Mouse (Mus musculus): ENCODE measurements around the gene Gm17677. TPM values are rescaled to one million over a fixed set of nuclear protein-coding genes. Genes with fewer than 3 reads are reported as not detected.

Gene Gm17677
- polyA plus RNA-seq (2015; fragmentation: Nextera tagmentation; extraction: Ambion mirVana), result not detected in 2 replicates

DNA sequence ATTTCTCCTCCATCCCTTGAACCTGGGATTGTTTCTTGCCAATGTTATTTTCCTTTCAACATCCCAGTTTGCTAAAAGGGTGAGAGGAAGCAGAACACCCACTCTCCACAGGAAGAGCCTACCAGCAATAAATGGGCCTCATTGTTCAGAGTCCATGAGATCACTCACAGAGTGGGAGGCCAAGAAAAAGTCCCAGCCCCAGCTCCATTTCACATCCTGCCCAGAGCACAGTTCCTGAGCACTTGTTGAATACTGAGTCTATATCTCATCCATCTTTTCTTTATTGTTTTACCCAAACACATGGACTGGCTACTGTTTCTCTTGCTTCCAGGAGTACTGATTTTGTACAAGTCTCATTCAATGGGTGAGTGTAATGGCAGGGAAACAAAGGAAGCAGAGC is at the start of gene Gm17677:
Gene Gm17677, plus strand, starts transcription at position 301 of the 400 bp plus-strand sequence.
- no peak within 1 kb of the TSS for H3K4me2 ChIP-seq (replicated peaks)

GRCm38 (mm10) chr9:35691924-35692323 is 48.9 kb upstream of the Gm17677 start:
- H3K9me3 ChIP-seq, result peaks cover 5% of the 10 kb centered on the region; the same call in 1 of the 2 replicates
- no peaks in the 10 kb centered on the region for H3K4me1 ChIP-seq
- no peaks in the 10 kb centered on the region for H3K36me3 ChIP-seq
- no peak overlapping the region for H3K9ac ChIP-seq
- ATAC-seq (ENCODE audit: low FRiP score, low read depth), result no peak
- no peaks in the 10 kb centered on the region for H3K27me3 ChIP-seq
- H3K4me2 ChIP-seq (replicated peaks), result no peak overlapping the region
- no peak overlapping the region for H3K27ac ChIP-seq
- H3K4me3 ChIP-seq, result no peak overlapping the region

More for the DNA sequence above, at the start of gene Gm17677:
- H3K36me3 ChIP-seq, result no peaks in the 10 kb centered on the region
- no peaks in the 10 kb centered on the region for H3K4me1 ChIP-seq
- H3K27me3 ChIP-seq, result no peaks in the 10 kb centered on the region
- H3K27ac ChIP-seq, result no peak within 1 kb of the TSS
- no peak within 1 kb of the TSS for H3K9ac ChIP-seq
- H3K4me3 ChIP-seq, result no peak within 1 kb of the TSS
- no peak for ATAC-seq (ENCODE audit: low FRiP score, low read depth)
- peaks cover 3% of the 10 kb centered on the region for H3K9me3 ChIP-seq

GRCm38 (mm10) chr9:35707265-35707664 is 33.6 kb upstream of the Gm17677 start:
- Histone ChIP-seq H3K9ac (no peak overlapping the region), H3K4me2 (replicated peaks) (no peak overlapping the region), H3K36me3 (no peaks in the 10 kb centered on the region), H3K27me3 (no peaks in the 10 kb centered on the region), H3K4me3 (no peak overlapping the region), H3K4me1 (no peaks in the 10 kb centered on the region), H3K9me3 (no peaks in the 10 kb centered on the region), H3K27ac (no peak overlapping the region)
- no peak for ATAC-seq (ENCODE audit: low FRiP score, low read depth)

GRCm38 (mm10) chr9:35756843-35757242 is 16.0 kb downstream of the Gm17677 start:
- Histone ChIP-seq H3K9me3 (no peaks in the 10 kb centered on the region), H3K4me1 (no peaks in the 10 kb centered on the region), H3K36me3 (no peaks in the 10 kb centered on the region), H3K27me3 (no peaks in the 10 kb centered on the region), H3K27ac (no peak overlapping the region), H3K4me3 (no peak overlapping the region), H3K4me2 (replicated peaks) (no peak overlapping the region), H3K9ac (no peak overlapping the region)
- no peak for ATAC-seq (ENCODE audit: low FRiP score, low read depth)

DNA sequence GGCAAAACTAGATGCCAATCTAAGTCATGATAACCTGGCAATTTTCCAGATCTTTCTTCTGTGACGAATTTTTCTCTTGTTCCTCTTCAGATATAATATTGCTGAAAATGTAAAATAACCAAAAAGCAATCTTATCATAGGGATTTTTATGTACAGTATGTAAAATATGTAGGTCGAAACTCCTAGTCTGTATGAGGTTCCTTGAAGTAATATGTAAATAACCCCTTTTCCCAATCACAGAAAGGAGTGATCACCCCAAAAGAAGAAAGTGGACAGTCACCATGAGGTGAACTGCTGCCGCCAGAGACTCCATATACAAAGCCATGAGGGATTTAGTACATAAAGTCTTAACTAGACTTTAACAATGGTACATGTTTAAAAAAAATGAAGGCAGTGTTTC is 37.2 kb downstream of the Gm17677 start, which contains the start of gene Gm17727:
Gene Gm17727, minus strand, starts transcription at position 101 of the 400 bp plus-strand sequence.
- Histone ChIP-seq H3K4me2 (replicated peaks) (no peak within 1 kb of the TSS), H3K4me1 (no peaks in the 10 kb centered on the region), H3K27ac (no peak within 1 kb of the TSS), H3K27me3 (no peaks in the 10 kb centered on the region), H3K36me3 (no peaks in the 10 kb centered on the region), H3K9me3 (no peaks in the 10 kb centered on the region; the same call in 1 of the 2 replicates), H3K9ac (no peak within 1 kb of the TSS), H3K4me3 (no peak within 1 kb of the TSS)
- no peak for ATAC-seq (ENCODE audit: low FRiP score, low read depth)
- 64% methylated on average over 3 of the region's 3 CpGs for WGBS

- Histone ChIP-seq H3K27ac (no peak within 1 kb of the TSS), H3K4me3 (no peak within 1 kb of the TSS), H3K4me2 (replicated peaks) (no peak within 1 kb of the TSS), H3K9me3 (0 out of 2 replicates have a peak, but pooled peaks cover under 1% of the 10 kb centered on the region), H3K9ac (no peak within 1 kb of the TSS), H3K4me1 (no peaks in the 10 kb centered on the region), H3K36me3 (no peaks in the 10 kb centered on the region), H3K27me3 (no peaks in the 10 kb centered on the region)
- no peak for ATAC-seq (ENCODE audit: low FRiP score, low read depth)
- 89% methylated on average over 3 of the region's 3 CpGs for WGBS
Measured at GRCm38 (mm10) chr9:35790001-35790400, 49.2 kb downstream of the Gm17677 start, which contains the start of the genes Gm27235 and D730048I06Rik. TSS of gene Gm27235 (minus strand) at chr9:35790101. TSS of gene D730048I06Rik (minus strand) at chr9:35790112.

Other genes starting within 250 kb of the Gm17677 start
- not detected in 2 replicates for gene Gm1113, start 222.8 kb upstream of the Gm17677 start, polyA plus RNA-seq (2015; fragmentation: Nextera tagmentation; extraction: Ambion mirVana)
- gene Ddx25, start 182.5 kb upstream of the Gm17677 start, polyA plus RNA-seq (2015; fragmentation: Nextera tagmentation; extraction: Ambion mirVana), result 4.3 and 4.5 TPM in 2 replicates
- gene Pus3, start 182.5 kb upstream of the Gm17677 start, polyA plus RNA-seq (2015; fragmentation: Nextera tagmentation; extraction: Ambion mirVana), result 21.2 and 21.6 TPM in 2 replicates
- gene Pate2, start 170.8 kb upstream of the Gm17677 start, polyA plus RNA-seq (2015; fragmentation: Nextera tagmentation; extraction: Ambion mirVana), result 0.78 and 1.0 TPM in 2 replicates
- 16.6 and 18.2 TPM in 2 replicates for gene Hyls1, start 170.7 kb upstream of the Gm17677 start, polyA plus RNA-seq (2015; fragmentation: Nextera tagmentation; extraction: Ambion mirVana)
- not detected in 2 replicates for gene Pate4, start 129.1 kb upstream of the Gm17677 start, polyA plus RNA-seq (2015; fragmentation: Nextera tagmentation; extraction: Ambion mirVana)
- gene Pate3, start 92.8 kb upstream of the Gm17677 start, polyA plus RNA-seq (2015; fragmentation: Nextera tagmentation; extraction: Ambion mirVana), result not detected in 2 replicates
- 0.08 TPM in 1 of 2 replicates, not detected in the other for gene Pate1, start 53.7 kb upstream of the Gm17677 start, polyA plus RNA-seq (2015; fragmentation: Nextera tagmentation; extraction: Ambion mirVana)
- gene Gm17727, start 37.1 kb downstream of the Gm17677 start, polyA plus RNA-seq (2015; fragmentation: Nextera tagmentation; extraction: Ambion mirVana), result not detected in 2 replicates
- not detected in 2 replicates for gene Gm27235, start 49.1 kb downstream of the Gm17677 start, polyA plus RNA-seq (2015; fragmentation: Nextera tagmentation; extraction: Ambion mirVana)
- gene D730048I06Rik, start 49.1 kb downstream of the Gm17677 start, polyA plus RNA-seq (2015; fragmentation: Nextera tagmentation; extraction: Ambion mirVana), result not detected in 2 replicates
- gene 9230110F15Rik, start 103.1 kb downstream of the Gm17677 start, polyA plus RNA-seq (2015; fragmentation: Nextera tagmentation; extraction: Ambion mirVana), result not detected in 2 replicates
- not detected in 2 replicates for gene 9230113P08Rik, start 167.4 kb downstream of the Gm17677 start, polyA plus RNA-seq (2015; fragmentation: Nextera tagmentation; extraction: Ambion mirVana)